Mouse (Mus musculus): ENCODE results near the gene Rora. TPM values are rescaled to one million over a fixed set of nuclear protein-coding genes. Genes with fewer than 3 reads are reported as not detected.

Gene Rora
- polyA plus RNA-seq, 1 experiment from 2014 or later = 3.8 TPM

GRCm38 (mm10) chr9:68989885-68990449, 336.4 kb downstream of the Rora start:
- H3K27ac ChIP-seq = no peak overlapping the region
- no peaks in the 10 kb centered on the region for H3K36me3 ChIP-seq
- H3K4me1 ChIP-seq = peaks cover 28% of the 10 kb centered on the region
- no peaks in the 10 kb centered on the region for H3K9me3 ChIP-seq (replicated peaks)
- 78% methylated on average over 7 of the region's 7 CpGs for whole genome bisulfite sequencing
- no peak for DNase-seq (ENCODE audit: low spot score)
- no peaks in the 10 kb centered on the region for H3K27me3 ChIP-seq (ENCODE audit: low read depth, poor library complexity, severe bottlenecking)
- no peak overlapping the region for H3K4me3 ChIP-seq

GRCm38 (mm10) chr9:68993881-68994280, 340.3 kb downstream of the Rora start:
- Histone ChIP-seq H3K9me3 (replicated peaks) (0 out of 2 replicates have a peak, but pooled peaks cover 4% of the 10 kb centered on the region), H3K4me3 (no peak overlapping the region), H3K4me1 (0 out of 2 replicates have a peak, but pooled peaks cover 5% of the 10 kb centered on the region), H3K27me3 (ENCODE audit: low read depth, poor library complexity, severe bottlenecking) (no peaks in the 10 kb centered on the region), H3K36me3 (no peaks in the 10 kb centered on the region), H3K27ac (no peak overlapping the region)
- DNase-seq (ENCODE audit: low spot score) = no peak
- 77% methylated on average over 2 of the region's 2 CpGs for WGBS

GRCm38 (mm10) chr9:68998961-68999360, 345.4 kb downstream of the Rora start:
- Histone ChIP-seq H3K4me1 (0 out of 2 replicates have a peak, but pooled peaks cover 5% of the 10 kb centered on the region), H3K36me3 (no peaks in the 10 kb centered on the region), H3K4me3 (no peak overlapping the region), H3K9me3 (replicated peaks) (0 out of 2 replicates have a peak, but pooled peaks cover 4% of the 10 kb centered on the region), H3K27ac (no peak overlapping the region), H3K27me3 (ENCODE audit: low read depth, poor library complexity, severe bottlenecking) (0 out of 2 replicates have a peak, but pooled peaks cover 8% of the 10 kb centered on the region)
- WGBS = 89% methylated on average over 9 of the region's 9 CpGs
- no peak for DNase-seq (ENCODE audit: low spot score)

- H3K27me3 ChIP-seq (ENCODE audit: low read depth, poor library complexity, severe bottlenecking) = 0 out of 2 replicates have a peak, but pooled peaks cover 8% of the 10 kb centered on the region
- no peaks in the 10 kb centered on the region for H3K4me1 ChIP-seq
- no peak overlapping the region for H3K4me3 ChIP-seq
- H3K27ac ChIP-seq = no peak overlapping the region
- no peak for DNase-seq (ENCODE audit: low spot score)
- no peaks in the 10 kb centered on the region for H3K9me3 ChIP-seq (replicated peaks)
- 88% methylated on average over 9 of the region's 9 CpGs for WGBS
- H3K36me3 ChIP-seq = no peaks in the 10 kb centered on the region
These were observed 350.9 kb downstream of the Rora start for GRCm38 (mm10) chr9:69004514-69004913.

GRCm38 (mm10) chr9:69006666-69007065, 353.1 kb downstream of the Rora start:
- Histone ChIP-seq H3K27me3 (ENCODE audit: low read depth, poor library complexity, severe bottlenecking) (0 out of 2 replicates have a peak, but pooled peaks cover 8% of the 10 kb centered on the region), H3K27ac (no peak overlapping the region), H3K36me3 (no peaks in the 10 kb centered on the region), H3K4me3 (no peak overlapping the region), H3K4me1 (no peaks in the 10 kb centered on the region), H3K9me3 (replicated peaks) (no peaks in the 10 kb centered on the region)
- DNase-seq (ENCODE audit: low spot score) = no peak
- 79% methylated on average over 3 of the region's 3 CpGs for WGBS

GRCm38 (mm10) chr9:69008706-69009105, 355.1 kb downstream of the Rora start:
- Histone ChIP-seq H3K9me3 (replicated peaks) (no peaks in the 10 kb centered on the region), H3K36me3 (no peaks in the 10 kb centered on the region), H3K4me1 (no peaks in the 10 kb centered on the region; the same call in 1 of the 2 replicates), H3K4me3 (no peak overlapping the region), H3K27ac (no peak overlapping the region), H3K27me3 (ENCODE audit: low read depth, poor library complexity, severe bottlenecking) (no peaks in the 10 kb centered on the region)
- WGBS = 80% methylated on average over 2 of the region's 2 CpGs
- no peak for DNase-seq (ENCODE audit: low spot score)

GRCm38 (mm10) chr9:69010886-69011285, 357.3 kb downstream of the Rora start:
- H3K4me3 ChIP-seq = no peak overlapping the region
- DNase-seq (ENCODE audit: low spot score) = no peak

GRCm38 (mm10) chr9:69013186-69013715, 359.7 kb downstream of the Rora start:
- Histone ChIP-seq H3K27me3 (ENCODE audit: low read depth, poor library complexity, severe bottlenecking) (no peaks in the 10 kb centered on the region), H3K9me3 (replicated peaks) (no peaks in the 10 kb centered on the region), H3K4me1 (no peaks in the 10 kb centered on the region; the same call in 1 of the 2 replicates), H3K36me3 (no peaks in the 10 kb centered on the region), H3K27ac (no peak overlapping the region), H3K4me3 (no peak overlapping the region)
- WGBS = 86% methylated on average over 7 of the region's 7 CpGs
- no peak for DNase-seq (ENCODE audit: low spot score)

More at GRCm38 (mm10) chr9:69010886-69011285, 357.3 kb downstream of the Rora start:
- Histone ChIP-seq H3K36me3 (no peaks in the 10 kb centered on the region), H3K9me3 (replicated peaks) (no peaks in the 10 kb centered on the region), H3K27ac (no peak overlapping the region), H3K4me1 (no peaks in the 10 kb centered on the region; the same call in 1 of the 2 replicates), H3K27me3 (ENCODE audit: low read depth, poor library complexity, severe bottlenecking) (no peaks in the 10 kb centered on the region)
- WGBS = 94% methylated on average over 5 of the region's 5 CpGs

GRCm38 (mm10) chr9:69014203-69014602, 360.6 kb downstream of the Rora start:
- Histone ChIP-seq H3K4me3 (no peak overlapping the region), H3K4me1 (no peaks in the 10 kb centered on the region; the same call in 1 of the 2 replicates), H3K9me3 (replicated peaks) (no peaks in the 10 kb centered on the region), H3K36me3 (no peaks in the 10 kb centered on the region), H3K27ac (no peak overlapping the region), H3K27me3 (ENCODE audit: low read depth, poor library complexity, severe bottlenecking) (no peaks in the 10 kb centered on the region)
- WGBS = 95% methylated on average over 2 of the region's 2 CpGs
- no peak for DNase-seq (ENCODE audit: low spot score)

GRCm38 (mm10) chr9:69020381-69020780, 366.8 kb downstream of the Rora start:
- WGBS = 92% methylated on average over 4 of the region's 4 CpGs
- no peak overlapping the region for H3K27ac ChIP-seq
- H3K4me1 ChIP-seq = no peaks in the 10 kb centered on the region
- H3K4me3 ChIP-seq = no peak overlapping the region
- H3K9me3 ChIP-seq (replicated peaks) = no peaks in the 10 kb centered on the region
- no peak for DNase-seq (ENCODE audit: low spot score)
- no peaks in the 10 kb centered on the region for H3K36me3 ChIP-seq
- no peaks in the 10 kb centered on the region for H3K27me3 ChIP-seq (ENCODE audit: low read depth, poor library complexity, severe bottlenecking)

GRCm38 (mm10) chr9:69021482-69021881, 367.9 kb downstream of the Rora start:
- Histone ChIP-seq H3K27ac (no peak overlapping the region), H3K4me3 (no peak overlapping the region), H3K4me1 (peaks cover 6% of the 10 kb centered on the region; the same call in 1 of the 2 replicates), H3K36me3 (no peaks in the 10 kb centered on the region), H3K27me3 (ENCODE audit: low read depth, poor library complexity, severe bottlenecking) (no peaks in the 10 kb centered on the region), H3K9me3 (replicated peaks) (no peaks in the 10 kb centered on the region)
- WGBS = 93% methylated on average over 1 of the region's 1 CpGs
- no peak for DNase-seq (ENCODE audit: low spot score)

- no peak for DNase-seq (ENCODE audit: low spot score)
- no peaks in the 10 kb centered on the region for H3K36me3 ChIP-seq
- H3K9me3 ChIP-seq (replicated peaks) = no peaks in the 10 kb centered on the region
- no peak overlapping the region for H3K27ac ChIP-seq
- 92% methylated on average over 3 of the region's 3 CpGs for WGBS
- H3K4me3 ChIP-seq = no peak overlapping the region
- H3K4me1 ChIP-seq = peaks cover 6% of the 10 kb centered on the region; the same call in 1 of the 2 replicates
- H3K27me3 ChIP-seq (ENCODE audit: low read depth, poor library complexity, severe bottlenecking) = no peaks in the 10 kb centered on the region
These were observed 369.7 kb downstream of the Rora start for GRCm38 (mm10) chr9:69023314-69023713.

GRCm38 (mm10) chr9:69028177-69028576, 374.6 kb downstream of the Rora start:
- Histone ChIP-seq H3K36me3 (no peaks in the 10 kb centered on the region), H3K27ac (no peak overlapping the region), H3K4me1 (peaks cover 6% of the 10 kb centered on the region; the same call in 1 of the 2 replicates), H3K4me3 (no peak overlapping the region), H3K27me3 (ENCODE audit: low read depth, poor library complexity, severe bottlenecking) (no peaks in the 10 kb centered on the region), H3K9me3 (replicated peaks) (no peaks in the 10 kb centered on the region)
- no peak for DNase-seq (ENCODE audit: low spot score)
- 83% methylated on average over 4 of the region's 4 CpGs for WGBS
